Mouse (Mus musculus) heart, embryonic 10.5 days (tissue): ENCODE results near the gene Minar1. TPM values are rescaled to one million over a fixed set of nuclear protein-coding genes. Genes with fewer than 3 reads are reported as not detected.

Experiments
- DNase-seq: peaks from one replicate; pipeline ENCODE4 v3.0.0-alpha.2; 2017; ENCODE audit warnings: low spot score
- H3K27ac ChIP-seq: fragments of 300-500 bp; sonication (generic); 2 replicates; pipeline ENCODE4 v1.5.1; 2016; ENCODE audit warnings: mild to moderate bottlenecking
- H3K27me3 ChIP-seq: fragments of 300-500 bp; sonication (generic); 2 replicates; pipeline ENCODE4 v1.6.1; 2016; ENCODE audit warnings: mild to moderate bottlenecking; ENCODE audit not compliant: poor library complexity, insufficient read depth, severe bottlenecking
- H3K36me3 ChIP-seq: fragments of 300-500 bp; sonication (generic); 2 replicates; pipeline ENCODE4 v1.6.1; 2016; ENCODE audit warnings: mild to moderate bottlenecking, moderate library complexity
- H3K4me1 ChIP-seq: fragments of 300-500 bp; sonication (generic); 2 replicates; pipeline ENCODE4 v1.6.1; 2016; ENCODE audit warnings: mild to moderate bottlenecking
- H3K4me3 ChIP-seq: fragments of 300-500 bp; sonication (generic); 2 replicates; pipeline ENCODE4 v1.5.1; 2016; ENCODE audit warnings: mild to moderate bottlenecking, moderate library complexity
- H3K9me3 ChIP-seq: fragments of 300-500 bp; sonication (generic); 2 replicates; pipeline ENCODE4 v1.6.1; 2016; ENCODE audit warnings: mild to moderate bottlenecking, moderate library complexity
- whole genome bisulfite sequencing: fragments of 180-500 bp; shearing (Covaris S2); methylation state at CpG from one replicate; pipeline ENCODE4 v1.1.7; 2016; 5-methylcytosine and 5-hydroxymethylcytosine counted together
- polyA plus RNA-seq: library from polyadenylated mRNA; unstranded; fragments of >200 nt; fragmentation: Nextera tagmentation; extraction: Ambion mirVana; gene quantifications from 2 replicates; pipeline ENCODE4 v1.2.1, GENCODE M21; 2016

Minar1 gene
- 0.12 and 0.36 TPM in 2 replicates for polyA plus RNA-seq

- peak within 1 kb of the TSS; percentile 64 for H3K4me3 ChIP-seq
- no peaks in the 10 kb centered on the region for H3K9me3 ChIP-seq
- H3K27ac ChIP-seq: 0 out of 2 replicates have a peak within 1 kb of the TSS, but pooled peaks have one; percentile 25
- peaks cover 18% of the 10 kb centered on the region for H3K4me1 ChIP-seq
- H3K27me3 ChIP-seq: peaks cover 65% of the 10 kb centered on the region
- under 1% methylated on average over 27 of the region's 27 CpGs for WGBS
- no peaks in the 10 kb centered on the region for H3K36me3 ChIP-seq
- DNase-seq: peak; percentile 79
These were observed at the start of gene Minar1 for GRCm38 (mm10) chr9:89623006-89623760. Gene Minar1 (minus strand): TSS chr9:89623125.

DNA sequence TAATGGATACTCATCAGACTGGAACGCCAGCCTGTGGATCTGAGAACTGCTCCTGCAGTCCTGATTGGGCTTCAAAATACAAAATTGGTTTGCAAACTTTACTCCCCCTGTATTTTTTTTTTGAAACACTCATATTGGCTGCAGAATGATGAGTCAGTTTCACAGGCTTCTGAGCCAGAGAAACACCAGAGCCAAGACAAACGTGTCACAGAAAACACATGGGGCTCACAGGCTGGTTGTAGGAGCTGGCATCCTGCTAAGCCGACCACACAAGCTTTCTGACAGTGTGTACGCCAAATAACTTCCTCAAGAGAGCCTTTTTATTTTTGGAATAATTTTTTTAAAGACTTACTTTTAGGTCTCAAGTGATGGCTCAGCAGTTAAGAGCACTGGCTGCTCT lies 47.0 kb upstream of the Minar1 start:
- H3K4me1 ChIP-seq: no peaks in the 10 kb centered on the region
- WGBS: 78% methylated on average over 4 of the region's 4 CpGs
- H3K27ac ChIP-seq: no peak overlapping the region
- H3K4me3 ChIP-seq: no peak overlapping the region
- H3K27me3 ChIP-seq: no peaks in the 10 kb centered on the region
- DNase-seq: no peak
- no peaks in the 10 kb centered on the region for H3K36me3 ChIP-seq
- H3K9me3 ChIP-seq: no peaks in the 10 kb centered on the region

DNA sequence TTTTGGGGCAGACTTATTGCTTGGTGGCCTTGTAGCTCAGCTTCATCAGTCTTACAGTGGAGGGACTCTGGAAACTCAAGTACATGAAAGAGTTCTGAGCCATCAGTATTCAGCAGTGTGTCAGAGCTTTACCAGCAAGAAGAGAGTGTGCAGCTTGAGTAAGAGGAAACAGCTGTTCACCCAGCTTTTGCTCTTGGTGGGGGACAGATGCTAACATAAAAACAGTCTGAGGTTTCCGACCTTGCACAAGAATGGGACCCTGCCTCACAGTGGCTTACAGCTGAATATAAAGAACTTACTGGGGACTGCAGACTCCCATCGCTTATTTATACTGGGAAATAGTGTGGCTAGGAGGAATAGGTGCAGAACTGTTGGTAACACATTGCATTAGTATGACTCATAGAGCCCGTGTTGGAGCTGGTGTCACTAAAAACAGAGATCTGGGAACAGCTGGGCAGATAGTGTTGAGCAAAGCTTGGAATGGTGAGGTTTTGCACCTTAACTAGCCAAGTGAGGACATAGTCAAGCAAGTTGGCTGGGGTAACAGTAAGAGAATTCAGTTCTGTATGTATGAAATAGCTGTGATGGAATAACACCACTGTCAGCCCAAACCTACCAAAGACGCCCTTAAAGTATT lies 44.5 kb upstream of the Minar1 start:
- H3K9me3 ChIP-seq: no peaks in the 10 kb centered on the region
- no peak for DNase-seq
- H3K4me3 ChIP-seq: no peak overlapping the region
- no peaks in the 10 kb centered on the region for H3K4me1 ChIP-seq
- no peaks in the 10 kb centered on the region for H3K27me3 ChIP-seq
- 79% methylated on average over 4 of the region's 4 CpGs for WGBS
- H3K27ac ChIP-seq: no peak overlapping the region
- H3K36me3 ChIP-seq: no peaks in the 10 kb centered on the region

- no peak for DNase-seq
- no peak overlapping the region for H3K4me3 ChIP-seq
- 73% methylated on average over 6 of the region's 6 CpGs for WGBS
- H3K36me3 ChIP-seq: no peaks in the 10 kb centered on the region
- no peaks in the 10 kb centered on the region for H3K9me3 ChIP-seq
- no peaks in the 10 kb centered on the region for H3K4me1 ChIP-seq
- H3K27ac ChIP-seq: no peak overlapping the region
- H3K27me3 ChIP-seq: no peaks in the 10 kb centered on the region
These were observed 28.0 kb upstream of the Minar1 start for GRCm38 (mm10) chr9:89650913-89651312.

DNA sequence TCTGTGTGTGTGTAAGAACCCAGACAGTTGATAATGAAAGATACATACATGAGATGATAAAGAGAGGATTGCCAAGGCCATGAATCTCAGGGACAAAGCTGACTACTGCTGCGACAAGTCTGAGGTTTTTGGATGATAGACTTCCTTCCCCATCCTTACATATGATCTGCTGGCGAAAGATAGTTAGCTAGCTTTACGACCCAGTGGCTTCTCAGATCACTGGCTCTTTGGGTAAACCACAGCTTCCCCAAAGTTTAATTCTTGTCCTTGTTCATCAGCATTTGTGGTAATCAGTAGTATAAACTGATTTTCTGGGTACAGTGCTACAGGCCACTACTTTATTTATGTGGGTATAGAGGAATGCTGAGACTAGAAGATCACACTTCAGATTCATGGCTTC lies 14.5 kb upstream of the Minar1 start:
- Histone ChIP-seq H3K4me1 (no peaks in the 10 kb centered on the region), H3K27ac (no peak overlapping the region), H3K9me3 (no peaks in the 10 kb centered on the region), H3K27me3 (no peaks in the 10 kb centered on the region), H3K36me3 (no peaks in the 10 kb centered on the region), H3K4me3 (no peak overlapping the region)
- WGBS: 80% methylated on average over 3 of the region's 3 CpGs
- DNase-seq: no peak

DNA sequence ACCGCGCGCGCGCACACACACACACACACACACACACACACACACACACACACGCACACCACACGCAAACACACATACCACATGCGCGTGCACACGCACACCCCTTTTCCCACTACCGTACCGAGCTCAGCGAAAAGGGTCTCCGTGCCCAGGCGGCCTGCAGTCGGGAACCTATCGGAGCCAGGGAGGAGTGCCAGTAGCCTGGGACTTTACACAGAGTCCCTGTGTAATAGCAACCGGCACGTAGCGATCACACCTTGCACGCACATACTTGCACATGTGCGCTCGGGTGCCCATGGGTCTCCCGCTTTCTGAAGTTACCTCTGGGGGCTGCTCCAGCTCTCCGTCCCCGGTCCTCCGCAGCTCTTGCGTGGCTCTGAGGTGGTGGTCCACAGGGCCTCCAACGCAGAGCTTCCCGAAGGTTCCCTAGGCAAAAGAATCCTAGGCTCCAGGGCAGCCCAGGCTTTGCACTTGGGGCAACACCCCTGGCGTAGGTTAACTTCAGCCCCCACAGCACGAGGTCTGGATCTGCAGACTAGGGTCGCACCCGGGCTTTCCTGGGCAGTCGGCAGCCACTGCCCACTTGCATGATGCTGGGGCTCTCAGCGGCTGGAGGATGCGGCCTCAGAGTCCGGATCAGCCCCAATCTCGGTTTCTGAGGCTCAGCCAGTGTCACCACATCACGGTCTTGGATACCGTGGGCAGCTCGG lies 474 bp downstream of the Minar1 start:
- peaks cover 18% of the 10 kb centered on the region for H3K4me1 ChIP-seq
- H3K9me3 ChIP-seq: no peaks in the 10 kb centered on the region
- WGBS: 2% methylated on average over 42 of the region's 42 CpGs
- DNase-seq: peak; percentile 78
- H3K4me3 ChIP-seq: peak overlapping the region; percentile 64
- 0 out of 2 replicates have a peak overlapping the region, but pooled peaks have one; percentile 10 for H3K27ac ChIP-seq
- peaks cover 65% of the 10 kb centered on the region for H3K27me3 ChIP-seq
- H3K36me3 ChIP-seq: no peaks in the 10 kb centered on the region

DNA sequence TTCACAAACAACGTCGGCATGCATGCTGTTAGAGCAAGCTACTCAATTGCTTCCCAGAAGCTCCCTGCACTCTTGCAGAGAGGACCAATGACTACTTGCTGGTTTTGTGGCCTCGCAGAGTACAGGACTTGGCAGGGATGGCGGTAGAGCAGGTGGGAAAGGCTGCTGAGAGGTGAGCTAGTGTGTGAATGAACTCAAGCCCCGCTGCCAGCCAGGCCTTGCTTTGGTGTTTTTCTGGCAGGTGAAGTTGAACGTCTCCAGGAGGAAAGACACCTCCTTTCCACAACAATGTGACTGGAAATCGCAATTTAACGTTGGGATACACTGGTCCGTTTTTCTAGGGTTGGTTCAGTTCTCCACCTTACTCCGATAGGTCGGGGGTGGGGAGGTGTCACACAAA lies 1.2 kb downstream of the Minar1 start:
- no peak for DNase-seq
- 4% methylated on average over 11 of the region's 11 CpGs for WGBS
- Histone ChIP-seq H3K4me3 (peak overlapping the region; percentile 64), H3K27ac (no peak overlapping the region), H3K9me3 (no peaks in the 10 kb centered on the region), H3K36me3 (no peaks in the 10 kb centered on the region), H3K27me3 (peaks cover 65% of the 10 kb centered on the region), H3K4me1 (peaks cover 18% of the 10 kb centered on the region)

DNA sequence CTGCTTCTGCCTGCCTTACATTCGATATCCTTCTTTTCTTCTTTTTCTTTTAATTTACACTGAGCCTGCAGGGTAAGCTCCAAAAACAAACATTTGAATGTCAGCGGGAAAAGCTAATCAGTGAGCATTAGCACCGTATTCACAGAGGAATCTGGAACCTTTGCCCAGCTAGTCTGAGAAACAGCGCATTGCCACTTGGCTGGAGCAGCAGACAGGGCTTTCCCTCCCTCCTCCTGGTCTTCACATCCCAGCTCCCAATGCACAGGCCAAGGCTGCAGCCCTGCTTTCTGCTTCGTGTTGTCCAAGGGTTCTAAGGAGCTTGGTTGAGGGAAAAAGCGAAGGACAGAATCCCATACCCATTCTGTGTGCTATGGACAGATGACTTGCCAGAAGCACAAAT lies 2.6 kb downstream of the Minar1 start:
- Histone ChIP-seq H3K4me1 (peaks cover 18% of the 10 kb centered on the region), H3K9me3 (no peaks in the 10 kb centered on the region), H3K36me3 (no peaks in the 10 kb centered on the region), H3K27ac (no peak overlapping the region), H3K27me3 (peaks cover 54% of the 10 kb centered on the region), H3K4me3 (no peak overlapping the region)
- no peak for DNase-seq
- 14% methylated on average over 6 of the region's 6 CpGs for WGBS

DNA sequence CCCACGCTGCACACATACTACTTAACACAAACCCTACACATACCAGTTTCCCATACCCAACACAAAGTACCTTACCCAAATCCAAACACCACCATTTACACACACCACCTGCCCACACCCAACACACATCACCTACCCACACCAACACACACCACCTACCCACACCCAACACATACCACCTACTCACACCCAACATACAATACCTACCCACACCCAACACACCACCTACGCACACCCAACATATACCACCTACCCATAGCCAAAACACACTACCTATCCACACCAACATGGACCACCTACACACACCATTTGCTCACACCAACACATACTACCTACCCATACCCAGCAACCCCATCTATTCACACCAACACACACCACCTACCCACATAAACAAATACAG lies 6.0 kb downstream of the Minar1 start:
- DNase-seq: no peak
- Histone ChIP-seq H3K4me3 (no peak overlapping the region), H3K4me1 (0 out of 2 replicates have a peak, but pooled peaks cover 2% of the 10 kb centered on the region), H3K27ac (no peak overlapping the region), H3K36me3 (no peaks in the 10 kb centered on the region), H3K27me3 (peaks cover 22% of the 10 kb centered on the region), H3K9me3 (no peaks in the 10 kb centered on the region)
- WGBS: 95% methylated on average over 2 of the region's 2 CpGs

GRCm38 (mm10) chr9:89610592-89610991 lies 12.3 kb downstream of the Minar1 start:
- no peaks in the 10 kb centered on the region for H3K36me3 ChIP-seq
- H3K4me1 ChIP-seq: peaks cover 16% of the 10 kb centered on the region
- H3K27me3 ChIP-seq: no peaks in the 10 kb centered on the region
- H3K9me3 ChIP-seq: no peaks in the 10 kb centered on the region
- no peak overlapping the region for H3K4me3 ChIP-seq
- no peak overlapping the region for H3K27ac ChIP-seq
- WGBS: 14% methylated on average over 4 of the region's 4 CpGs
- no peak for DNase-seq

DNA sequence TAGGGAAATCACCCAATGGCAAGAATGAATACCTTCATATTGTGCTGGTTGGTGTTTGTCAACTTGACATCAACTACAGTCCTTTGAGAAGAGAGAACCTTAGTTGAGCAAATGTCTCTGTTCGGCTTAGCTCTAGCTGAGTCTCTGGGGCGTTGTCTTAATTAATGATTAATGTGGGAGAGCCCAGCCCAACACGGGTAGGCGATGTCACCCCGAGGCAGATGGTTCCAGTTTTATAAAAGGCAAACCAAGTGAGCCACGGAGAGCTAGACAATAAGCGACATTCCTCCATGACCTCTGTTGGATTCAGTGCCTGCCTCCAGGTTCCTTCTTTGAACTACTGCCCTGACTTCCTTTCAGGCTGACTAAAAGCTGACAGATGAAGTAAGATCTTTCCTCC lies 15.6 kb downstream of the Minar1 start:
- H3K27me3 ChIP-seq: no peaks in the 10 kb centered on the region
- 81% methylated on average over 7 of the region's 7 CpGs for WGBS
- H3K27ac ChIP-seq: no peak overlapping the region
- no peak for DNase-seq
- H3K36me3 ChIP-seq: no peaks in the 10 kb centered on the region
- no peaks in the 10 kb centered on the region for H3K9me3 ChIP-seq
- H3K4me3 ChIP-seq: no peak overlapping the region
- peaks cover 14% of the 10 kb centered on the region for H3K4me1 ChIP-seq

DNA sequence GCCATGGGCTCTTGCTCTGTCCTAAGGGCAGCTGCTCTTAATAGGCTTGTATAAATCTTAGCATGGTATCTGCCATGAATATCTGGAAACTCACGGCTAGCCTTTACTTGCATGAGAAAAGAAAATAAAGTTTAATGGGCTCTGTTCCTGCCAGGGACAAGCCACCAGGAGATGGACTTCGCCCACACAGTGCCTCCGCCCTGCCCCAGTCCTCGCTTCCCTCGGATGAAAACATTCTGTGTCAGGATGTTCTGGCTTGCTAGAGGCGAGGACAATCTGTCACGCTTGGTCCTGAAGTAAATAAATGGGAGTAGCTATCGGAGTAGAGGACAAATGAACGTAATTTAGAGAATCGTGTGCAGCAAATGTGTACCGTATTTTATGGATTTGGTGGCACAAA lies 16.7 kb downstream of the Minar1 start:
- 74% methylated on average over 11 of the region's 11 CpGs for WGBS

GRCm38 (mm10) chr9:89601891-89602290 lies 21.0 kb downstream of the Minar1 start:
- Histone ChIP-seq H3K4me1 (peaks cover 7% of the 10 kb centered on the region; the same call in 1 of the 2 replicates), H3K4me3 (no peak overlapping the region), H3K27ac (no peak overlapping the region), H3K9me3 (no peaks in the 10 kb centered on the region), H3K36me3 (no peaks in the 10 kb centered on the region), H3K27me3 (0 out of 2 replicates have a peak, but pooled peaks cover 3% of the 10 kb centered on the region)
- no peak for DNase-seq
- WGBS: 90% methylated on average over 9 of the region's 9 CpGs

More for the DNA sequence above, 16.7 kb downstream of the Minar1 start:
- H3K9me3 ChIP-seq: no peaks in the 10 kb centered on the region
- no peaks in the 10 kb centered on the region for H3K36me3 ChIP-seq
- no peak overlapping the region for H3K4me3 ChIP-seq
- H3K4me1 ChIP-seq: peaks cover 14% of the 10 kb centered on the region
- H3K27me3 ChIP-seq: no peaks in the 10 kb centered on the region
- DNase-seq: no peak
- no peak overlapping the region for H3K27ac ChIP-seq
